26 mouse cellular contexts compared by ENCODE assay signal in genomic region chr7:91716696-91717095, GRCm38 (mm10).
DNase-seq lines count a peak whose midpoint lies in the region; ATAC-seq and TF ChIP-seq lines count a peak whose summit lies in the region.
"Had no signal": no experiment of that assay in that cellular context is flagged by ENCODE, and none has a peak within 500 bp of the region (broad histone marks: within the 10 kb centered on the region; RNA-seq: fewer than 3 reads in every experiment).

No protein-coding gene starts in this region.

- H3K36me3 ChIP-seq in liver, adult 2 months (ENCODE audit: control insufficient read depth, insufficient read depth, low read length): no peaks in the 10 kb centered on the region
- H3K36me3 ChIP-seq in liver, embryonic 11.5 days (ENCODE audit: control insufficient read depth, insufficient read depth, low read length): no peaks in the 10 kb centered on the region
- H3K36me3 ChIP-seq in CH12.LX (replicated peaks in 1 of 2; ENCODE audit: control insufficient read depth in 1 of 2, insufficient read depth in 1 of 2, low read length in 1 of 2): no peaks in the 10 kb centered on the region
- H3K36me3 ChIP-seq: forebrain, embryonic 15.5 days; heart, embryonic 12.5 days; hindbrain, embryonic 13.5 days; limb, embryonic 13.5 days; lung, embryonic 15.5 days; midbrain, embryonic 13.5 days had no signal

- H3K9ac ChIP-seq in liver, adult 2 months (ENCODE audit: low read depth, low read length): no peak overlapping the region
- no peak overlapping the region for H3K9ac ChIP-seq in liver, embryonic 11.5 days (ENCODE audit: low read depth, low read length)
- H3K9ac ChIP-seq in CH12.LX (ENCODE audit: insufficient read depth, low read depth): no peak overlapping the region
- H3K9ac ChIP-seq: forebrain, embryonic 15.5 days; heart, embryonic 12.5 days; hindbrain, embryonic 13.5 days; limb, embryonic 13.5 days; lung, embryonic 15.5 days; midbrain, embryonic 13.5 days had no signal

- TF ChIP-seq CTCF in liver, adult 2 months (IDR thresholded peaks at IDR 0.05; ENCODE audit: low read depth, low read length): no peak
- no peak for TF ChIP-seq CTCF in CH12.LX (conservative IDR thresholded peaks at IDR 0.05 in 1 of 2, IDR thresholded peaks at IDR 0.05 in 1 of 2; ENCODE audit: low read depth in 2 of 2, low read length in 2 of 2)

- TF ChIP-seq POLR2A in liver, adult 2 months (IDR thresholded peaks at IDR 0.05; ENCODE audit: extremely low read depth, insufficient read depth, low read length): no peak
- TF ChIP-seq POLR2A in CH12.LX (IDR thresholded peaks at IDR 0.05; ENCODE audit: low read depth, low read length): no peak

- no peaks in the 10 kb centered on the region for H3K9me3 ChIP-seq in liver, embryonic 11.5 days (ENCODE audit: control insufficient read depth, low read length)
- no peaks in the 10 kb centered on the region for H3K9me3 ChIP-seq in CH12.LX (replicated peaks; ENCODE audit: low read length)
- H3K9me3 ChIP-seq: forebrain, embryonic 15.5 days; heart, embryonic 12.5 days; hindbrain, embryonic 13.5 days; limb, embryonic 13.5 days; lung, embryonic 15.5 days; midbrain, embryonic 13.5 days had no signal

- peak; percentile 12 for DNase-seq in liver, adult 2 months (ENCODE audit: extremely low read depth, low read depth, low spot score)
- DNase-seq in liver, embryonic 11.5 days (ENCODE audit: low spot score): no peak
- peak; percentile 79 for DNase-seq in CH12.LX (ENCODE audit: extremely low read depth)
- DNase-seq in skeletal muscle tissue, adult 2 months (ENCODE audit: low read depth, low spot score): peak; percentile 3
- DNase-seq in left cerebral cortex, postnatal 36 days (ENCODE audit: low spot score in 2 of 2): no peak
- DNase-seq in layer of hippocampus, adult 11-12 months (ENCODE audit: low spot score): no peak
- DNase-seq: adrenal gland, postnatal 10 days; cerebellum, adult 11 months; cerebellum, postnatal 25 days; heart, postnatal 14 days; kidney, adult 9 months; kidney, postnatal 25 days; layer of hippocampus, adult 9-11 months; lung, postnatal 4 days; right cerebral cortex, postnatal 25 days; thymus, adult 2 months had no signal

- no peaks in the 10 kb centered on the region for H3K27me3 ChIP-seq in liver, adult 2 months (ENCODE audit: control insufficient read depth, insufficient read depth, low read length)
- no peaks in the 10 kb centered on the region for H3K27me3 ChIP-seq in liver, embryonic 11.5 days (replicated peaks; ENCODE audit: control insufficient read depth, insufficient read depth, low read length)
- H3K27me3 ChIP-seq in CH12.LX (replicated peaks): no peaks in the 10 kb centered on the region
- H3K27me3 ChIP-seq: forebrain, embryonic 15.5 days; heart, embryonic 12.5 days; hindbrain, embryonic 13.5 days; limb, embryonic 13.5 days; lung, embryonic 15.5 days; midbrain, embryonic 13.5 days had no signal

- no peaks in the 10 kb centered on the region for H3K79me2 ChIP-seq in liver, adult 2 months (ENCODE audit: control insufficient read depth, insufficient read depth, low read length)
- no peaks in the 10 kb centered on the region for H3K79me2 ChIP-seq in CH12.LX (replicated peaks; ENCODE audit: control insufficient read depth, extremely low read depth, insufficient read depth, poor library complexity, severe bottlenecking)

- no peak overlapping the region for H3K4me3 ChIP-seq in liver, adult 2 months (ENCODE audit: insufficient read depth, low read depth, low read length)
- no peak overlapping the region for H3K4me3 ChIP-seq in liver, embryonic 11.5 days (ENCODE audit: low read depth, low read length)
- no peak overlapping the region for H3K4me3 ChIP-seq in CH12.LX (replicated peaks in 1 of 3; ENCODE audit: low read depth in 2 of 3, low read length in 2 of 3, poor library complexity in 1 of 3)
- H3K4me3 ChIP-seq: erythroblast, embryonic 14.5 days; forebrain, embryonic 15.5 days; heart, embryonic 12.5 days; hindbrain, embryonic 13.5 days; limb, embryonic 13.5 days; lung, embryonic 15.5 days; midbrain, embryonic 13.5 days had no signal

- TF ChIP-seq RAD21 in CH12.LX (IDR thresholded peaks at IDR 0.05; ENCODE audit: low read depth, low read length): no peak

- dilution Hi-C loops in CH12.LX (cut with MboI; ENCODE audit: extremely low pct_ligation_motif_present, extremely low pct_unique_long_range_greater_than_20kb, low sequenced_read_pairs): no loop called here

- 60% methylated on average over 6 of the region's 6 CpGs for WGBS in liver, adult 2 months
- WGBS in liver, embryonic 11.5 days: 51% methylated on average over 6 of the region's 6 CpGs

- H3K4me2 ChIP-seq in liver, embryonic 11.5 days: no peak overlapping the region
- no peak overlapping the region for H3K4me2 ChIP-seq in CH12.LX (ENCODE audit: insufficient read depth, low read depth, poor library complexity, severe bottlenecking)
- H3K4me2 ChIP-seq: forebrain, embryonic 15.5 days; heart, embryonic 12.5 days; hindbrain, embryonic 13.5 days; limb, embryonic 13.5 days; lung, embryonic 15.5 days; midbrain, embryonic 13.5 days had no signal

- in situ Hi-C loops in CH12.LX (cut with MboI; ENCODE audit: low pct_ligation_motif_present, low pct_unique_long_range_greater_than_20kb, low sequenced_read_pairs): no loop called here

- ATAC-seq in liver, embryonic 11.5 days (replicated peaks; ENCODE audit: low FRiP score): no peak
- peak; percentile 100 for ATAC-seq in granulocyte monocyte progenitor cell, adult 5-6 weeks (replicated peaks; ENCODE audit: poor library complexity, severe bottlenecking)
- ATAC-seq: activated CD4-positive, CD25-positive, alpha-beta regulatory T cell, adult 4 months; forebrain, embryonic 15.5 days; inflammation-experienced regulatory T-cells, adult 6 months; midbrain, embryonic 13.5 days had no signal

- peak; percentile 78 for TF ChIP-seq EP300 in CH12.LX (IDR thresholded peaks at IDR 0.05; ENCODE audit: low read length)

- no peaks in the 10 kb centered on the region for H3K4me1 ChIP-seq in liver, adult 2 months (ENCODE audit: control insufficient read depth, insufficient read depth, low read length)
- H3K4me1 ChIP-seq in liver, embryonic 11.5 days (replicated peaks; ENCODE audit: control insufficient read depth, insufficient read depth, low read length): no peaks in the 10 kb centered on the region
- peaks cover 0 to 12% of the 10 kb centered on the region in 2 experiments; a peak in 2 of 4 replicates for H3K4me1 ChIP-seq in CH12.LX (ENCODE audit: control insufficient read depth in 1 of 2, insufficient read depth in 2 of 2)
- H3K4me1 ChIP-seq: forebrain, embryonic 15.5 days; heart, embryonic 12.5 days; hindbrain, embryonic 13.5 days; limb, embryonic 13.5 days; lung, embryonic 15.5 days; midbrain, embryonic 13.5 days had no signal

- no peak overlapping the region for H3K27ac ChIP-seq in liver, adult 2 months (replicated peaks; ENCODE audit: insufficient read depth, low read depth, low read length)
- H3K27ac ChIP-seq in liver, embryonic 11.5 days (ENCODE audit: low read depth, low read length): no peak overlapping the region
- no peak overlapping the region for H3K27ac ChIP-seq in CH12.LX (ENCODE audit: insufficient read depth, low read depth)
- H3K27ac ChIP-seq: forebrain, embryonic 15.5 days; hindbrain, embryonic 13.5 days; limb, embryonic 13.5 days; lung, embryonic 15.5 days; midbrain, embryonic 13.5 days had no signal

- intact Hi-C loops in left cerebral cortex, postnatal 36 days (cut with DNase I): no loop called here

TF ChIP-seq in CH12.LX, 34 proteins besides CTCF, POLR2A, EP300 and RAD21:
- TF ChIP-seq IRF4 (IDR thresholded peaks at IDR 0.05; ENCODE audit: low read depth, low read length): peak; percentile 50
- no peak for TF ChIP-seq UBTF (IDR thresholded peaks at IDR 0.05; ENCODE audit: low read depth, low read length)

Comparison
In these comparisons a context has a peak if more than half of its experiments do, and no peak if none do; other contexts are left out.
1. DNase-seq: peak in liver, adult 2 months (single experiment), CH12.LX (single experiment) and skeletal muscle tissue, adult 2 months (single experiment); none in liver, embryonic 11.5 days (single experiment), left cerebral cortex, postnatal 36 days (0 of 2) and layer of hippocampus, adult 11-12 months (single experiment).